Mouse (Mus musculus): Measurements from ENCODE around the gene Plau. TPM values are rescaled to one million over a fixed set of nuclear protein-coding genes. Genes with fewer than 3 reads are reported as not detected.

Plau gene
- polyA plus RNA-seq, 1 experiment from 2014 or later = 0.47 TPM

DNA sequence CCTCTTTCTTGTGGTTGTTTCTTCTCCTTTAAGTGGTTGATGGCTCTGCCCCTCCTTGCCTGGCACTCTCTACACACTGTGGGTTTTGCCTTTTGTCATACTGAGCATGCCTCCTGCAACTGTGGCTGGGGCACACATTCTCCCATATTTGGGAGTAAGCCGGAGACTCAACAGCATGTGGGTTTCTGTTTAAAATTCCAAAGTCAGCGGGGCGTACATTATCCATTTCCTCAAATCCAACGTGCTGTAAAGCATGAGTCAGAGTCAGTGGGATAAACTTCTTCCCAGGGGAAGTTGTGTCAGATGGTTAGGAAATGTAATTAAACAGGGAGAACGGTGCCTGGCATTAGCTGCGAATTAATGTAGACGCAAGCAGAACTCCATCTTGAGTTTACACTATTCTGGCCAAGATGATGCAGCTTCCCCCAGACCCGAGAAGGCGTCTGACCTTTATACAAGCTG lies 55.5 kb downstream of the Plau start:
- Histone ChIP-seq H3K36me3 (no peaks in the 10 kb centered on the region), H3K27me3 (ENCODE audit: insufficient read depth, poor library complexity, severe bottlenecking) (no peaks in the 10 kb centered on the region), H3K4me3 (no peak overlapping the region), H3K9me3 (no peaks in the 10 kb centered on the region), H3K4me1 (replicated peaks) (peaks cover 17% of the 10 kb centered on the region), H3K27ac (peak overlapping the region; percentile 19)
- 47% methylated on average over 9 of the region's 9 CpGs for WGBS
- peak; percentile 36 for DNase-seq (ENCODE audit: low spot score)

Other genes starting within 250 kb of the Plau start
- 12.7 and 14.0 TPM in 2 replicates for gene Usp54, start 195.6 kb upstream of the Plau start, polyA plus RNA-seq (2016; fragmentation: Nextera tagmentation; extraction: Ambion mirVana)
- gene Myoz1, start 180.1 kb upstream of the Plau start, polyA plus RNA-seq (2016; fragmentation: Nextera tagmentation; extraction: Ambion mirVana) = 0.27 and 0.51 TPM in 2 replicates
- gene Synpo2l, start 168.3 kb upstream of the Plau start, polyA plus RNA-seq (2016; fragmentation: Nextera tagmentation; extraction: Ambion mirVana) = 0.21 and 0.46 TPM in 2 replicates
- 111 and 112 TPM in 2 replicates for gene Sec24c, start 162.4 kb upstream of the Plau start, polyA plus RNA-seq (2016; fragmentation: Nextera tagmentation; extraction: Ambion mirVana)
- gene Fut11, start 141.7 kb upstream of the Plau start, polyA plus RNA-seq (2016; fragmentation: Nextera tagmentation; extraction: Ambion mirVana) = 20.1 and 20.7 TPM in 2 replicates
- gene Chchd1, start 133.7 kb upstream of the Plau start, polyA plus RNA-seq (2016; fragmentation: Nextera tagmentation; extraction: Ambion mirVana) = 250 and 263 TPM in 2 replicates
- gene Zswim8, start 129.1 kb upstream of the Plau start, polyA plus RNA-seq (2016; fragmentation: Nextera tagmentation; extraction: Ambion mirVana) = 32.5 and 40.3 TPM in 2 replicates
- gene Ndst2, start 102.1 kb upstream of the Plau start, polyA plus RNA-seq (2016; fragmentation: Nextera tagmentation; extraction: Ambion mirVana) = 23.3 and 28.3 TPM in 2 replicates
- 38.2 and 48.8 TPM in 2 replicates for gene Camk2g, start 42.6 kb upstream of the Plau start, polyA plus RNA-seq (2016; fragmentation: Nextera tagmentation; extraction: Ambion mirVana)
- 31.8 and 32.9 TPM in 2 replicates for gene Vcl, start 92.7 kb downstream of the Plau start, polyA plus RNA-seq (2016; fragmentation: Nextera tagmentation; extraction: Ambion mirVana)
- 99.0 and 110 TPM in 2 replicates for gene Ap3m1, start 215.8 kb downstream of the Plau start, polyA plus RNA-seq (2016; fragmentation: Nextera tagmentation; extraction: Ambion mirVana)
- gene Adk, start 215.9 kb downstream of the Plau start, polyA plus RNA-seq (2016; fragmentation: Nextera tagmentation; extraction: Ambion mirVana) = 115 and 146 TPM in 2 replicates